In the genomic region with DNA sequence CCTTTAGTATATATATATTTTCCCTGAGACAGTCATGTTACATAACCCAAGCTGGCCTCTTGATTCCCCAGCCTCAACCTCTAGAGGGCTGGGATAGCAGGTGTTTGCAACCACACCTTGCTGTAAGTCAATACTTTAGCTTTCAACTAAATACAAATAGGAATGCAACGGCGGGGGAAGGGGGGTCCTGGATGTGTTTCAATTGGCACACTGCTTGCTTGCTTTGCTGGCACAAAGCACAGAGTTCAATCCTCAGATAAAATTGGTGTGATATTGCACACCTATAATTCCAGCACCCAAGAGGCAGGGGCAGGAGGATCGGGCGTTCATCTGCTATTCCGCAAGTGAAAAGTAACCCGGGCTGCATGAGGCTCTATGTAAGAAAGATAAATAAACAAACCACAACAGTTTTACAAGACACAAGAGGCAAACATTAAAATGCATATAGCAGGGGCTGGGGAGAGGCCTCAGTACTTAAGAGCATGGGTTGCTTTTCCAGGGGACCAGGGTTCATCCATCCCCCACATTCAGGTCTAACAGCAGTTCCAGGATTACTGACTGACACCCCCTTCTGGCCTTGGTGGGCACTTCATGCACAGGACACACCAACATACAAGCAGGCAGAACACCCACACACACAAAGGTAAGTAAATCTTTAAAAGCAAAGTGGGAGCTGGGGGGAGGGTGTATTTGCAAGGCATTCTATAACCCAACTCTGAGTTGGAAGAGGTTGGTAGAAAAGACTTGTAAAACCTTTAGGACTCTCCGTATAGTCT, we compare ENCODE assay signal across 10 mouse cellular contexts. TPM values are rescaled to one million over a fixed set of nuclear protein-coding genes. Genes with fewer than 3 reads are reported as not detected.
A peak's percentile ranks its signal among the peaks of the same experiment; 100 is the strongest.
DNase-seq lines count a peak whose midpoint lies in the region; ATAC-seq lines count a peak whose summit lies in the region.
"Had no signal": no experiment of that assay in that cellular context is flagged by ENCODE, and none has a peak within 500 bp of the region (broad histone marks: within the 10 kb centered on the region; RNA-seq: fewer than 3 reads in every experiment).

No protein-coding gene starts in this region.

- WGBS in forebrain, embryonic 14.5 days = 90% methylated on average over 7 of the region's 7 CpGs
- 93% methylated on average over 7 of the region's 7 CpGs for WGBS in forebrain, embryonic 11.5 days

- no peak overlapping the region for H3K27ac ChIP-seq in forebrain, embryonic 14.5 days (ENCODE audit: low read depth, low read length)
- no peak overlapping the region for H3K27ac ChIP-seq in forebrain, embryonic 11.5 days (ENCODE audit: low read depth, low read length)
- H3K27ac ChIP-seq: limb, embryonic 13.5 days; neural tube, embryonic 13.5 days had no signal

- H3K4me2 ChIP-seq in forebrain, embryonic 14.5 days (ENCODE audit: low read length) = no peak overlapping the region
- no peak overlapping the region for H3K4me2 ChIP-seq in forebrain, embryonic 11.5 days (ENCODE audit: low read depth, low read length, severe bottlenecking)
- H3K4me2 ChIP-seq: limb, embryonic 13.5 days; neural tube, embryonic 13.5 days had no signal

- H3K9me3 ChIP-seq in forebrain, embryonic 14.5 days (replicated peaks; ENCODE audit: control insufficient read depth, low read length) = no peaks in the 10 kb centered on the region
- H3K9me3 ChIP-seq in forebrain, embryonic 11.5 days (ENCODE audit: control insufficient read depth, low read length) = no peaks in the 10 kb centered on the region
- H3K9me3 ChIP-seq: limb, embryonic 13.5 days; neural tube, embryonic 13.5 days had no signal

- no peak for ATAC-seq in forebrain, embryonic 14.5 days
- no peak for ATAC-seq in forebrain, embryonic 11.5 days (replicated peaks; ENCODE audit: low FRiP score)

- no peaks in the 10 kb centered on the region for H3K36me3 ChIP-seq in forebrain, embryonic 14.5 days (ENCODE audit: control insufficient read depth, insufficient read depth, low read length)
- H3K36me3 ChIP-seq in forebrain, embryonic 11.5 days (ENCODE audit: control insufficient read depth, insufficient read depth, low read length) = no peaks in the 10 kb centered on the region
- H3K36me3 ChIP-seq: limb, embryonic 13.5 days; neural tube, embryonic 13.5 days had no signal

- H3K27me3 ChIP-seq in forebrain, embryonic 14.5 days (replicated peaks; ENCODE audit: control insufficient read depth, insufficient read depth, low read length) = no peaks in the 10 kb centered on the region
- no peaks in the 10 kb centered on the region for H3K27me3 ChIP-seq in forebrain, embryonic 11.5 days (ENCODE audit: control insufficient read depth, insufficient read depth, low read length)
- H3K27me3 ChIP-seq: limb, embryonic 13.5 days; neural tube, embryonic 13.5 days had no signal

- no peak overlapping the region for H3K4me3 ChIP-seq in forebrain, embryonic 14.5 days (ENCODE audit: low read depth, low read length)
- H3K4me3 ChIP-seq in forebrain, embryonic 11.5 days (ENCODE audit: low read depth, low read length) = no peak overlapping the region
- H3K4me3 ChIP-seq: limb, embryonic 13.5 days; neural tube, embryonic 13.5 days had no signal

- DNase-seq in forebrain, embryonic 14.5 days (ENCODE audit: low spot score) = peak; percentile 6
- DNase-seq in forebrain, embryonic 11.5 days (ENCODE audit: low spot score) = no peak
- peak; percentile 30 for DNase-seq in thymus, postnatal 0 days (ENCODE audit: low spot score)
- no peak for DNase-seq in thymus, adult 18-20 months
- peak; percentile 72 to 80 for DNase-seq in kidney, postnatal 36 days
- no peak for DNase-seq in neural tube, embryonic 10.5 days (ENCODE audit: extremely low spot score, low spot score)
- DNase-seq in adrenal gland, postnatal 14 days = no peak
- DNase-seq in adrenal gland, postnatal 36 days = no peak

- H3K9ac ChIP-seq in forebrain, embryonic 14.5 days (ENCODE audit: low read length) = no peak overlapping the region
- H3K9ac ChIP-seq in forebrain, embryonic 11.5 days (ENCODE audit: low read length) = no peak overlapping the region
- H3K9ac ChIP-seq: limb, embryonic 13.5 days; neural tube, embryonic 13.5 days had no signal

- peaks cover 17% of the 10 kb centered on the region for H3K4me1 ChIP-seq in forebrain, embryonic 14.5 days (ENCODE audit: control insufficient read depth, insufficient read depth, low read length)
- no peaks in the 10 kb centered on the region; the same call in 1 of the 2 replicates for H3K4me1 ChIP-seq in forebrain, embryonic 11.5 days (replicated peaks; ENCODE audit: control insufficient read depth, insufficient read depth, low read length)

RNA-seq across cellular contexts. Expression of gene Cisd1, which starts 2.5 kb away (rescaled TPM):
- 259 and 279 TPM in 2 replicates for polyA plus RNA-seq in forebrain, embryonic 14.5 days (2014; fragmentation: Nextera tagmentation; extraction: Ambion mirVana)
- polyA plus RNA-seq in forebrain, embryonic 11.5 days (2014; fragmentation: Nextera tagmentation; extraction: Ambion mirVana) = 137 and 139 TPM in 2 replicates
- 143 and 149 TPM in 2 replicates for polyA plus RNA-seq in thymus, postnatal 0 days (2015; fragmentation: Nextera tagmentation; extraction: Ambion mirVana)
- total RNA-seq in adrenal gland, postnatal 14 days (2021) = 150 and 159 TPM in 2 replicates
- 100 to 1,000 TPM in 1 of 2 experiments, 10 to 100 TPM in 1; 90.4 to 140 TPM for total RNA-seq in adrenal gland, postnatal 36 days (2021)

RNA-seq across cellular contexts. Expression of gene Ipmk, which starts 5.3 kb away (rescaled TPM):
- 16.2 and 17.7 TPM in 2 replicates for polyA plus RNA-seq in forebrain, embryonic 14.5 days (2014; fragmentation: Nextera tagmentation; extraction: Ambion mirVana)
- 25.8 and 26.4 TPM in 2 replicates for polyA plus RNA-seq in forebrain, embryonic 11.5 days (2014; fragmentation: Nextera tagmentation; extraction: Ambion mirVana)
- 9.9 and 10.7 TPM in 2 replicates for polyA plus RNA-seq in thymus, postnatal 0 days (2015; fragmentation: Nextera tagmentation; extraction: Ambion mirVana)
- total RNA-seq in adrenal gland, postnatal 14 days (2021) = 15.3 and 15.7 TPM in 2 replicates
- total RNA-seq in adrenal gland, postnatal 36 days (2021) = 10 to 100 TPM; 15.6 to 20.5 TPM

RNA-seq across cellular contexts. Expression of gene Ube2d1, which starts 57.2 kb away (rescaled TPM):
- polyA plus RNA-seq in forebrain, embryonic 14.5 days (2014; fragmentation: Nextera tagmentation; extraction: Ambion mirVana) = 239 and 264 TPM in 2 replicates
- polyA plus RNA-seq in forebrain, embryonic 11.5 days (2014; fragmentation: Nextera tagmentation; extraction: Ambion mirVana) = 139 and 150 TPM in 2 replicates
- 36.9 and 44.3 TPM in 2 replicates for polyA plus RNA-seq in thymus, postnatal 0 days (2015; fragmentation: Nextera tagmentation; extraction: Ambion mirVana)
- 19.2 and 20.5 TPM in 2 replicates for total RNA-seq in adrenal gland, postnatal 14 days (2021)
- 10 to 100 TPM; 15.6 to 22.3 TPM for total RNA-seq in adrenal gland, postnatal 36 days (2021)

Comparison
In these comparisons a context has a peak if more than half of its experiments do, and no peak if none do; other contexts are left out.
1. DNase-seq: peak in forebrain, embryonic 14.5 days (single experiment), thymus, postnatal 0 days (single experiment) and kidney, postnatal 36 days (2 of 2); none in forebrain, embryonic 11.5 days (single experiment), thymus, adult 18-20 months (0 of 2), neural tube, embryonic 10.5 days (single experiment), adrenal gland, postnatal 14 days (single experiment) and adrenal gland, postnatal 36 days (0 of 2).